Mouse (Mus musculus): ENCODE measurements around the gene Ogfr. TPM values are rescaled to one million over a fixed set of nuclear protein-coding genes. Genes with fewer than 3 reads are reported as not detected.

Ogfr gene
- polyA plus RNA-seq (2015; fragmentation: Nextera tagmentation; extraction: Ambion mirVana) = 53.5 and 54.4 TPM in 2 replicates

DNA sequence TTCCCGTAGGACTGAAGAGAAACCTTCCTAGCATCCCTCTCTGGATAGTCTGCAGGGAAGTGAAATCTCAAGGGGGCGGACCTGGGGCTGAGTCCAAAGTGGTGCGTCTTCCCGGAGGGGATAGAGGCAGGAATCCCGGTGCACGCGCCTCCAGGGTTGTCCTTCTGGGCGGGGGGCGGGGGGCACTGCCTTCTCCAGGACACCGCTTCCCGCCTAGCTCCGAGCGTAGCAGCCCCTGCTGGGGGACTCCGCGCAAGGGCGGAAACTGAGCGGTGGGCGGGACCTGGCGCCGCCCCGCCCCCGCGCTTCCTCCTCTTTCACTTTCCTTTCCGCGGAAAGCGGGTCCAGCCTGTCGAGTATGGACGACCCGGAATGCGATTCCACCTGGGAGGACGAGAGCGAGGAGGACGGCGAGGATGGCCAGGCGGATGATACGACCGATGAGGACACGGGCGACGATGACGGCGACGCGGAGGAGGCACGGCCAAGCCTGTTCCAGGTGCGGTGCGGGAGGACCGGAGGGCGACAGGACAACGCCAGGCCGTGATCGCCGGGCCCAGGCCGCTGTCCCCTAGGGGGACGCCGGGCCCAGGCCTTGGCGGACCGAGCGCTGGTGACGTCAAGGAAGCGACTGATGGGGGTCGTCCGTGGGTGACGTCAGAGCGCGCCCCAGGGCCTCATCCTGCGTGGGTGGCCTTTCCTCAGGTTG is at the start of gene Ogfr:
Gene Ogfr, plus strand, starts transcription at position 123 of the 709 bp plus-strand sequence.
- peak; percentile 82 for ATAC-seq (ENCODE audit: extremely low read depth, insufficient number of reproducible peaks, low FRiP score, low TSS enrichment)
- peak within 1 kb of the TSS; percentile 98 for H3K4me3 ChIP-seq
- no peaks in the 10 kb centered on the region for H3K27me3 ChIP-seq (replicated peaks)
- no peaks in the 10 kb centered on the region for H3K9me3 ChIP-seq
- H3K4me1 ChIP-seq = peaks cover 13% of the 10 kb centered on the region
- H3K27ac ChIP-seq (replicated peaks) = peak within 1 kb of the TSS; percentile 93
- H3K36me3 ChIP-seq = peaks cover 61% of the 10 kb centered on the region
- WGBS = under 1% methylated on average over 67 of the region's 67 CpGs
- peak within 1 kb of the TSS; percentile 96 for H3K9ac ChIP-seq
- H3K4me2 ChIP-seq = peak within 1 kb of the TSS; percentile 81

DNA sequence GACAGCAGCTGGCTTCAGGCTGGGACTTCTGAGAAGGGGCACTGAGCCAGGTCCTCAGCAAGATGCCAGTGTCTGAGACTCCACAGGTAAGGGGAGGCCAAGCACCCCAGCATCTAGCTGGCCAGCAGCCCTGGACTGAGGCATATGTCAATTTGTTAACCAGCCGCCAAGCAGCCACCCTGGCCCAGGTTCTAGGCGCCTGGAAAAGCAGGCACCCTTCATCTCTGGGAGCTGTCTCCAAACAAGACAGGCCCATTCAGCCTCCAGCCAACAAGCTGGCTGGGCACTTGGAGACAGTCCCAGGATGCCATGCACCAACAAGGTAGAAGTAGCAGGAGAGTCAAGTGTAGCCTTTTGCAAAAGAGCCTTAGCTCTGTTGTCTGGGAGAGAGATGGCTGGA is 45.4 kb upstream of the Ogfr start:
- no peak overlapping the region for H3K27ac ChIP-seq (replicated peaks)
- no peak overlapping the region for H3K4me2 ChIP-seq
- H3K4me1 ChIP-seq = peaks cover 7% of the 10 kb centered on the region
- no peaks in the 10 kb centered on the region for H3K36me3 ChIP-seq
- peaks cover 7% of the 10 kb centered on the region; the same call in 1 of the 2 replicates for H3K27me3 ChIP-seq (replicated peaks)
- no peak for ATAC-seq (ENCODE audit: extremely low read depth, insufficient number of reproducible peaks, low FRiP score, low TSS enrichment)
- WGBS = 88% methylated on average over 2 of the region's 2 CpGs
- H3K9ac ChIP-seq = no peak overlapping the region
- no peaks in the 10 kb centered on the region for H3K9me3 ChIP-seq
- no peak overlapping the region for H3K4me3 ChIP-seq

DNA sequence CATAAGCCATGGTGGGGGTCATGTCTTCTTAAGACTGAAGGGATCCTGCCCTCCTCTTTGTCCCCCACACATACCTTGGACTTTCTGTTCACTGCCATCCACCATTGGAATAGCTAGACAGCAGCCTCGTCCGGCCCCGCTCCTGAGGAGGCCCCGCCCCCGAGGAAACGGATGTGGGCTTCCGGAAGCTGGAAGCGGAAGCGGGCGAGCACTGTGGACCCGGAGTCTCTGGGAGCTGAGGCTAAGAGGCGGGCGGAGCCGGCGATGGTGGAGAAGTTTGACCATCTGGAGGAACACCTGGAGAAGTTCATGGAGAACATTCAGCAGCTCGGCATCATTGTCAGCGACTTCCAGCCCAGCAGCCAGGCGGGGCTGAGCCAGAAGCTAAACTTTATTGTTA is 44.0 kb upstream of the Ogfr start:
- 66% methylated on average over 18 of the region's 18 CpGs for WGBS
- Histone ChIP-seq H3K4me2 (no peak overlapping the region), H3K27me3 (replicated peaks) (peaks cover 7% of the 10 kb centered on the region)

GRCm38 (mm10) chr2:180547384-180548106 is 41.5 kb upstream of the Ogfr start:
- Histone ChIP-seq H3K36me3 (no peaks in the 10 kb centered on the region), H3K9me3 (no peaks in the 10 kb centered on the region), H3K9ac (no peak overlapping the region), H3K27me3 (replicated peaks) (peaks cover 11% of the 10 kb centered on the region), H3K4me3 (no peak overlapping the region), H3K4me1 (peaks cover 7% of the 10 kb centered on the region), H3K27ac (replicated peaks) (no peak overlapping the region), H3K4me2 (no peak overlapping the region)
- ATAC-seq (ENCODE audit: extremely low read depth, insufficient number of reproducible peaks, low FRiP score, low TSS enrichment) = no peak
- WGBS = 36% methylated on average over 8 of the region's 8 CpGs

More for the DNA sequence above, 44.0 kb upstream of the Ogfr start:
- Histone ChIP-seq H3K9ac (no peak overlapping the region), H3K4me1 (peaks cover 7% of the 10 kb centered on the region), H3K9me3 (no peaks in the 10 kb centered on the region), H3K36me3 (no peaks in the 10 kb centered on the region), H3K4me3 (no peak overlapping the region), H3K27ac (replicated peaks) (no peak overlapping the region)
- ATAC-seq (ENCODE audit: extremely low read depth, insufficient number of reproducible peaks, low FRiP score, low TSS enrichment) = no peak

- 69% methylated on average over 3 of the region's 3 CpGs for WGBS
These were observed 36.7 kb upstream of the Ogfr start for GRCm38 (mm10) chr2:180552340-180552739.

GRCm38 (mm10) chr2:180555219-180555618 is 33.8 kb upstream of the Ogfr start:
- H3K9ac ChIP-seq = no peak overlapping the region
- H3K4me2 ChIP-seq = no peak overlapping the region
- H3K4me1 ChIP-seq = no peaks in the 10 kb centered on the region
- H3K9me3 ChIP-seq = no peaks in the 10 kb centered on the region
- H3K4me3 ChIP-seq = no peak overlapping the region
- peaks cover 4% of the 10 kb centered on the region for H3K27me3 ChIP-seq (replicated peaks)
- WGBS = 50% methylated on average over 3 of the region's 3 CpGs
- no peak for ATAC-seq (ENCODE audit: extremely low read depth, insufficient number of reproducible peaks, low FRiP score, low TSS enrichment)
- no peaks in the 10 kb centered on the region for H3K36me3 ChIP-seq
- H3K27ac ChIP-seq (replicated peaks) = no peak overlapping the region

More at GRCm38 (mm10) chr2:180552340-180552739, 36.7 kb upstream of the Ogfr start:
- no peak for ATAC-seq (ENCODE audit: extremely low read depth, insufficient number of reproducible peaks, low FRiP score, low TSS enrichment)
- Histone ChIP-seq H3K27me3 (replicated peaks) (peaks cover 4% of the 10 kb centered on the region), H3K27ac (replicated peaks) (no peak overlapping the region), H3K4me1 (peaks cover 5% of the 10 kb centered on the region), H3K4me2 (no peak overlapping the region), H3K36me3 (no peaks in the 10 kb centered on the region), H3K9me3 (no peaks in the 10 kb centered on the region), H3K4me3 (no peak overlapping the region), H3K9ac (no peak overlapping the region)

GRCm38 (mm10) chr2:180556470-180556869 is 32.6 kb upstream of the Ogfr start:
- WGBS = 71% methylated on average over 3 of the region's 3 CpGs
- Histone ChIP-seq H3K4me2 (no peak overlapping the region), H3K27me3 (replicated peaks) (peaks cover 3% of the 10 kb centered on the region; the same call in 1 of the 2 replicates), H3K9ac (no peak overlapping the region), H3K36me3 (no peaks in the 10 kb centered on the region), H3K9me3 (no peaks in the 10 kb centered on the region), H3K4me3 (no peak overlapping the region), H3K27ac (replicated peaks) (no peak overlapping the region), H3K4me1 (no peaks in the 10 kb centered on the region)
- no peak for ATAC-seq (ENCODE audit: extremely low read depth, insufficient number of reproducible peaks, low FRiP score, low TSS enrichment)

DNA sequence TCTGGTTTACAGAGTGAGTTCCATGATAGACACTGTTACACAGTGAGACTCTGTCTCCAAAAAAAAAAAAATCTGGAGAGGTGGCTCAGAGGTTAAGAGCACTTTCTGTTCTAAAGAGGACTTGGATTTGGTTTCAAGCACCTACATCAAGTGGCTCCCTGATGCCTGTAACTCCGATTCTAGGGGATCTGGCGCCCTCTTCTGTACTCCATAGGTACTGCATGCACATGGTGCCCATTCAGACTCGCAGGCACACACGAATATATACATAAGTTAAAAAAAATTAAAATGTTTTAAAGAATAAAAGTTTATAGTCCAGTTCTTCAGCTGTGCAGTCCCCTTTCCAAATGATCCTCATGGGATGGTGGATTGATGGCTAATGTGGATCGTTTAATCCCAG is 28.8 kb upstream of the Ogfr start:
- no peak for ATAC-seq (ENCODE audit: extremely low read depth, insufficient number of reproducible peaks, low FRiP score, low TSS enrichment)
- WGBS = 47% methylated on average over 5 of the region's 5 CpGs

DNA sequence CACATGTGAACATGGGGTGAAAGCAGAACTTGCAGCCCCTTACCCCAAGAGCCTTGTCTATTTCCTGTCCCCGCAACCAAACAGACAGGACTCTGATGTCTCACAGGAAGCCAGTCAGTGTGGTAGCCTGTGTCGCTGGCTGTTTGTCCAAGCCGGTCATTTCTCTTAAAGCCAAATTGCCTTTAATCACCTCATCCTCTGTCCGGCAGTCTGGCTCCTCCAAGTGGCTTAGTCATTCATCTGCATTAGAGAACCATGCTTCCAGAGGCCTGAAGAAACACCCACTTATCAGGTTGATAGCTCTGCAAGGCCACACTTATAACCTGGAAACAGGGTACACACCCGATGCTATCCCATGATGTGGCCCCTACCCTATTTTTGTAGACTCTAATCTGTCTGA is 26.9 kb upstream of the Ogfr start:
- no peak for ATAC-seq (ENCODE audit: extremely low read depth, insufficient number of reproducible peaks, low FRiP score, low TSS enrichment)
- H3K36me3 ChIP-seq = no peaks in the 10 kb centered on the region
- no peak overlapping the region for H3K27ac ChIP-seq (replicated peaks)
- no peaks in the 10 kb centered on the region for H3K4me1 ChIP-seq
- no peak overlapping the region for H3K9ac ChIP-seq
- H3K4me2 ChIP-seq = no peak overlapping the region
- 43% methylated on average over 5 of the region's 5 CpGs for WGBS
- peaks cover 30% of the 10 kb centered on the region for H3K27me3 ChIP-seq (replicated peaks)
- no peak overlapping the region for H3K4me3 ChIP-seq
- H3K9me3 ChIP-seq = no peaks in the 10 kb centered on the region

More for the DNA sequence above, 28.8 kb upstream of the Ogfr start:
- H3K4me2 ChIP-seq = no peak overlapping the region
- peaks cover 23% of the 10 kb centered on the region for H3K27me3 ChIP-seq (replicated peaks)
- H3K9me3 ChIP-seq = no peaks in the 10 kb centered on the region
- no peaks in the 10 kb centered on the region for H3K4me1 ChIP-seq
- no peak overlapping the region for H3K27ac ChIP-seq (replicated peaks)
- no peaks in the 10 kb centered on the region for H3K36me3 ChIP-seq
- no peak overlapping the region for H3K9ac ChIP-seq
- no peak overlapping the region for H3K4me3 ChIP-seq

DNA sequence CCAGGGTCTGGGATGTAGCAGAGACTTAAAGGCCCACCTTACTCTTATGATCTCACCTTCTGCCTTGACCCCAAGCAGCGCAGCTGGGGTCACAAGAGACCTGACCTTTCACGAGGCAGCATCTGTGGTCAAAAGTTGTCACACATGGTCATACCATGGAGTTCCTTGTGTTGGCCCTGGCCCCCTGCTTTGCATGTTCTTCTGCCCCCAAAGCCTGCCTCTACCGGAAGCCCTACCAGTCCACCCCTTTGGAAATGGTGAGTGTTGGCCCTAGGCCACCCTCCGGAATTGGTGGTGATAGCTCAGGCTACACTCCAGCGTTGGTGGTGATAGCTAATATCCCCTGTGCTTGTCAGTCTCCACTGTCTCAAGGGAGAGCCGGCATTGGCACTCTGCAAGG is 25.7 kb upstream of the Ogfr start:
- H3K36me3 ChIP-seq = no peaks in the 10 kb centered on the region
- ATAC-seq (ENCODE audit: extremely low read depth, insufficient number of reproducible peaks, low FRiP score, low TSS enrichment) = no peak

GRCm38 (mm10) chr2:180563841-180564240 is 25.2 kb upstream of the Ogfr start:
- 43% methylated on average over 5 of the region's 5 CpGs for WGBS
- no peaks in the 10 kb centered on the region for H3K36me3 ChIP-seq
- peaks cover 32% of the 10 kb centered on the region for H3K27me3 ChIP-seq (replicated peaks)
- H3K27ac ChIP-seq (replicated peaks) = no peak overlapping the region
- H3K9ac ChIP-seq = no peak overlapping the region
- no peak overlapping the region for H3K4me3 ChIP-seq
- no peak for ATAC-seq (ENCODE audit: extremely low read depth, insufficient number of reproducible peaks, low FRiP score, low TSS enrichment)
- no peak overlapping the region for H3K4me2 ChIP-seq
- peaks cover 8% of the 10 kb centered on the region for H3K4me1 ChIP-seq
- H3K9me3 ChIP-seq = no peaks in the 10 kb centered on the region

More for the DNA sequence above, 25.7 kb upstream of the Ogfr start:
- H3K27ac ChIP-seq (replicated peaks) = no peak overlapping the region
- H3K4me2 ChIP-seq = no peak overlapping the region
- 50% methylated on average over 6 of the region's 6 CpGs for whole genome bisulfite sequencing
- no peak overlapping the region for H3K4me3 ChIP-seq
- no peaks in the 10 kb centered on the region for H3K9me3 ChIP-seq
- no peak overlapping the region for H3K9ac ChIP-seq
- peaks cover 2% of the 10 kb centered on the region; the same call in 1 of the 2 replicates for H3K4me1 ChIP-seq
- H3K27me3 ChIP-seq (replicated peaks) = peaks cover 32% of the 10 kb centered on the region
